In the genomic region with DNA sequence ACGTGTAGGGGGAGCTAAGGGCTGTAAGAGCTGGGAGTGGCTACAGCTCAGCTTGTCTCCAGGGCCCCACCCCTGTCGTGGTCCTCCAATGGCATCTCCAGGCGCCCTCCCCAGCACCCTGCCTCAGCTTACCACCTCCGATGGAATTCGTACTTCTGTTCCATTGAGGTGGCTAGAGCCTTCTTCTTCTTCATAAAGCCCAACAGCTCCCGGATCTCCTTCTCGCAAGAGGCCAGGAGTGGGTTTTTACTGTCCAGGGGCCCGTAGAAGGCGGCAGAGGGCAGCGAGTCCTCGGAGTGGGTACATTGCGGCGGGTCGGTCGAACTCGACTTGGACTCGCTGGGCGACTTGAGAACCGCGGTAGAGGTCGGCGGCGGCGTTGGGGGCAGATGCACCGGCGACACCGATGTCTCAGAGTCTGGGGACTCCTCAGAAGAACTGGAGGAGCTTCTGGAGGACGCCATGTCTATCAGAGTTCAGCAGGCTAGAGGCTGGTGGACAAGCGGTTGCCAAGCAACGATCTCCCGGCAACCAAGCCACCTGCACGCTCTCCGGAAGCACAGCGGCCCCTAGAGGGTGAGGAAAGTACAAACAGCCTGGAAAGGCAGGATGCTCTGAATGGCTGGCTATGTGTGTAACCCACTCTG, we compare ENCODE assay signal across 8 mouse cellular contexts. TPM values are rescaled to one million over a fixed set of nuclear protein-coding genes. Genes with fewer than 3 reads are reported as not detected.
DNase-seq lines count a peak whose midpoint lies in the region; ATAC-seq and TF ChIP-seq lines count a peak whose summit lies in the region.

A gene (minus strand): TSS at position 486 of the 647 bp plus-strand sequence.

- no peaks in the 10 kb centered on the region for H3K9me3 ChIP-seq in embryonic facial prominence, embryonic 15.5 days (replicated peaks)
- H3K9me3 ChIP-seq in limb, embryonic 13.5 days: no peaks in the 10 kb centered on the region
- H3K9me3 ChIP-seq in midbrain, embryonic 15.5 days: no peaks in the 10 kb centered on the region

- 2% methylated on average over 34 of the region's 34 CpGs for WGBS in embryonic facial prominence, embryonic 15.5 days
- under 1% methylated on average over 34 of the region's 34 CpGs for WGBS in limb, embryonic 13.5 days
- WGBS in midbrain, embryonic 15.5 days: under 1% methylated on average over 34 of the region's 34 CpGs
- 4% methylated on average over 34 of the region's 34 CpGs for WGBS in spleen, adult 2 months

- DNase-seq in 3134 (ENCODE audit: extremely low read depth, insufficient read length, low spot score): peak; percentile 11
- DNase-seq in heart, adult 9 months (ENCODE audit: low spot score in 2 of 2): peak; percentile 81 to 82
- peak; percentile 90 for DNase-seq in kidney, adult 9 months
- DNase-seq in spleen, adult 2 months (ENCODE audit: low read depth in 1 of 2, low spot score in 2 of 2): peak; percentile 86 to 88

- no peak within 1 kb of the TSS for H3K27ac ChIP-seq in bone marrow macrophage, adult 2 months (ENCODE audit: insufficient read depth, low read depth, low read length)
- H3K27ac ChIP-seq in embryonic facial prominence, embryonic 15.5 days (replicated peaks): no peak within 1 kb of the TSS
- H3K27ac ChIP-seq in limb, embryonic 13.5 days: no peak within 1 kb of the TSS
- 0 out of 2 replicates have a peak within 1 kb of the TSS, but pooled peaks have one; percentile 33 for H3K27ac ChIP-seq in midbrain, embryonic 15.5 days
- no peak within 1 kb of the TSS for H3K27ac ChIP-seq in spleen, adult 2 months (ENCODE audit: insufficient read depth, low read length)

- ATAC-seq in embryonic facial prominence, embryonic 15.5 days (ENCODE audit: insufficient number of reproducible peaks, low FRiP score, low TSS enrichment, low read depth): peak; percentile 74; the same call in 1 of the 2 replicates
- ATAC-seq in limb, embryonic 13.5 days (ENCODE audit: low FRiP score, low read depth): peak; percentile 87
- ATAC-seq in midbrain, embryonic 15.5 days (replicated peaks): peak; percentile 82

- peak; percentile 75 for TF ChIP-seq CTCF in bone marrow macrophage, adult 2 months (IDR thresholded peaks at IDR 0.05; ENCODE audit: low read depth, low read length)
- peak; percentile 92; the same call in 1 of the 2 replicates for TF ChIP-seq CTCF in spleen, adult 2 months (IDR thresholded peaks at IDR 0.05; ENCODE audit: extremely low read depth, insufficient read depth, insufficient read length, insufficient replicate concordance)

- H3K9ac ChIP-seq in embryonic facial prominence, embryonic 15.5 days: no peak within 1 kb of the TSS
- H3K9ac ChIP-seq in limb, embryonic 13.5 days: peak within 1 kb of the TSS; percentile 50; the same call in 1 of the 2 replicates
- H3K9ac ChIP-seq in midbrain, embryonic 15.5 days: peak within 1 kb of the TSS; percentile 33

- no peaks in the 10 kb centered on the region for H3K36me3 ChIP-seq in embryonic facial prominence, embryonic 15.5 days
- no peaks in the 10 kb centered on the region for H3K36me3 ChIP-seq in limb, embryonic 13.5 days
- no peaks in the 10 kb centered on the region for H3K36me3 ChIP-seq in midbrain, embryonic 15.5 days (replicated peaks)
- H3K36me3 ChIP-seq in spleen, adult 2 months (ENCODE audit: control insufficient read depth, insufficient read depth, low read length): no peaks in the 10 kb centered on the region

- H3K4me1 ChIP-seq in bone marrow macrophage, adult 2 months (ENCODE audit: control insufficient read depth, insufficient read depth, low read length): peaks cover 24% of the 10 kb centered on the region
- peaks cover 3% of the 10 kb centered on the region; the same call in 1 of the 2 replicates for H3K4me1 ChIP-seq in embryonic facial prominence, embryonic 15.5 days
- peaks cover 9% of the 10 kb centered on the region; the same call in 1 of the 2 replicates for H3K4me1 ChIP-seq in limb, embryonic 13.5 days
- peaks cover 31% of the 10 kb centered on the region for H3K4me1 ChIP-seq in midbrain, embryonic 15.5 days
- H3K4me1 ChIP-seq in spleen, adult 2 months (ENCODE audit: control insufficient read depth, insufficient read depth, insufficient read length): peaks cover 6% of the 10 kb centered on the region; the same call in 1 of the 2 replicates

- no peak for TF ChIP-seq POLR2A in bone marrow macrophage, adult 2 months (IDR thresholded peaks at IDR 0.05; ENCODE audit: borderline replicate concordance, low read depth, low read length)
- no peak for TF ChIP-seq POLR2A in spleen, adult 2 months (IDR thresholded peaks at IDR 0.05; ENCODE audit: low read depth, low read length)

- peak within 1 kb of the TSS; percentile 52 for H3K4me3 ChIP-seq in bone marrow macrophage, adult 2 months (ENCODE audit: insufficient read depth, low read length)
- H3K4me3 ChIP-seq in embryonic facial prominence, embryonic 15.5 days (replicated peaks): peak within 1 kb of the TSS; percentile 45
- H3K4me3 ChIP-seq in limb, embryonic 13.5 days: peak within 1 kb of the TSS; percentile 55
- H3K4me3 ChIP-seq in midbrain, embryonic 15.5 days: peak within 1 kb of the TSS; percentile 59
- peak within 1 kb of the TSS; percentile 60 for H3K4me3 ChIP-seq in spleen, adult 2 months (ENCODE audit: extremely low read depth, insufficient read depth, insufficient read length)

- peak within 1 kb of the TSS; percentile 62 for H3K4me2 ChIP-seq in embryonic facial prominence, embryonic 15.5 days (replicated peaks)
- H3K4me2 ChIP-seq in limb, embryonic 13.5 days (replicated peaks): peak within 1 kb of the TSS; percentile 73
- H3K4me2 ChIP-seq in midbrain, embryonic 15.5 days: peak within 1 kb of the TSS; percentile 66

- H3K27me3 ChIP-seq in embryonic facial prominence, embryonic 15.5 days: no peaks in the 10 kb centered on the region
- no peaks in the 10 kb centered on the region for H3K27me3 ChIP-seq in limb, embryonic 13.5 days
- H3K27me3 ChIP-seq in midbrain, embryonic 15.5 days (replicated peaks): no peaks in the 10 kb centered on the region
- no peaks in the 10 kb centered on the region for H3K27me3 ChIP-seq in spleen, adult 2 months (ENCODE audit: control insufficient read depth, insufficient read depth, low read length)

RNA-seq across cellular contexts. Expression of the gene that starts here (rescaled TPM):
- not detected in 2 replicates for polyA plus RNA-seq in bone marrow macrophage, adult 2 months (2012; ENCODE audit: insufficient read depth, insufficient read length, missing spikeins)
- 2.1 and 3.3 TPM in 2 replicates for polyA plus RNA-seq in embryonic facial prominence, embryonic 15.5 days (2015; fragmentation: Nextera tagmentation; extraction: Ambion mirVana)
- 0.14 and 0.15 TPM in 2 replicates for polyA plus RNA-seq in limb, embryonic 13.5 days (2015; fragmentation: Nextera tagmentation; extraction: Ambion mirVana)
- 3.0 and 4.0 TPM in 2 replicates for polyA plus RNA-seq in midbrain, embryonic 15.5 days (2015; fragmentation: Nextera tagmentation; extraction: Ambion mirVana)
- 0.09 and 0.25 TPM in 2 replicates for polyA plus RNA-seq in spleen, adult 2 months (2012; rRNA removed)

Comparison
In these comparisons a context has a peak if more than half of its experiments do, and no peak if none do; other contexts are left out.
1. Peak in ATAC-seq, H3K4me3 ChIP-seq, H3K9ac ChIP-seq and H3K4me2 ChIP-seq in limb, embryonic 13.5 days; RNA of the gene not detected or under 1 TPM.
2. Peak in DNase-seq and H3K4me3 ChIP-seq in spleen, adult 2 months; RNA of the gene not detected or under 1 TPM.
3. DNase-seq: peak in every context shown above with its lines; median percentile 90 in kidney, adult 9 months; 87 in spleen, adult 2 months; 82 in heart, adult 9 months; 11 in 3134.